9 mouse cellular contexts compared by ENCODE assay signal in genomic region chr4:134796581-134797361, GRCm38 (mm10). TPM values are rescaled to one million over a fixed set of nuclear protein-coding genes. Genes with fewer than 3 reads are reported as not detected.
DNase-seq lines count a peak whose midpoint lies in the region; ATAC-seq and TF ChIP-seq lines count a peak whose summit lies in the region.
"Had no signal": no experiment of that assay in that cellular context is flagged by ENCODE, and none has a peak within 500 bp of the region (broad histone marks: within the 10 kb centered on the region; RNA-seq: fewer than 3 reads in every experiment).

No protein-coding gene starts in this region.

- peaks cover 21% of the 10 kb centered on the region for H3K4me1 ChIP-seq in heart, embryonic 12.5 days (replicated peaks)
- peaks cover 29% of the 10 kb centered on the region; the same call in 1 of the 2 replicates for H3K4me1 ChIP-seq in limb, embryonic 15.5 days
- no peaks in the 10 kb centered on the region for H3K4me1 ChIP-seq in hindbrain, postnatal 0 days (ENCODE audit: insufficient read depth, low read length)

- H3K4me3 ChIP-seq in heart, embryonic 12.5 days: no peak overlapping the region
- H3K4me3 ChIP-seq in limb, embryonic 15.5 days: no peak overlapping the region
- no peak overlapping the region for H3K4me3 ChIP-seq in hindbrain, postnatal 0 days (ENCODE audit: low read length)

- H3K27me3 ChIP-seq in heart, embryonic 12.5 days (replicated peaks): 0 out of 2 replicates have a peak, but pooled peaks cover 2% of the 10 kb centered on the region
- H3K27me3 ChIP-seq in limb, embryonic 15.5 days: no peaks in the 10 kb centered on the region
- H3K27me3 ChIP-seq in hindbrain, postnatal 0 days (ENCODE audit: insufficient read depth, low read length): no peaks in the 10 kb centered on the region
- H3K27me3 ChIP-seq: Patski had no signal

- TF ChIP-seq CTCF in hindbrain, postnatal 0 days (IDR thresholded peaks at IDR 0.05; ENCODE audit: low read depth): no peak

- intact Hi-C loops in heart, postnatal 25 days (cut with DNase I): no loop called here

- DNase-seq in heart, postnatal 25 days (ENCODE audit: low spot score): no peak
- peak; percentile 60 for DNase-seq in 416B (ENCODE audit: low read depth)
- DNase-seq in cerebellum, adult 11 months: peak; percentile 57
- no peak for DNase-seq in testis, postnatal 14 days (ENCODE audit: low spot score)
- no peak for DNase-seq in hindbrain, postnatal 0 days (ENCODE audit: low spot score)
- no peak for DNase-seq in right cerebral cortex, postnatal 4 days

- WGBS in heart, embryonic 12.5 days: 22% methylated on average over 7 of the region's 7 CpGs
- WGBS in limb, embryonic 15.5 days: 26% methylated on average over 7 of the region's 7 CpGs
- WGBS in hindbrain, postnatal 0 days: 32% methylated on average over 7 of the region's 7 CpGs

- H3K9me3 ChIP-seq in heart, embryonic 12.5 days (replicated peaks): no peaks in the 10 kb centered on the region
- no peaks in the 10 kb centered on the region for H3K9me3 ChIP-seq in limb, embryonic 15.5 days
- H3K9me3 ChIP-seq in hindbrain, postnatal 0 days (ENCODE audit: low read length): no peaks in the 10 kb centered on the region

- H3K4me2 ChIP-seq in heart, embryonic 12.5 days: no peak overlapping the region
- no peak overlapping the region for H3K4me2 ChIP-seq in limb, embryonic 15.5 days
- H3K4me2 ChIP-seq in hindbrain, postnatal 0 days (ENCODE audit: low read depth, low read length): no peak overlapping the region

- peak overlapping the region; percentile 58 for H3K9ac ChIP-seq in heart, embryonic 12.5 days
- no peak overlapping the region for H3K9ac ChIP-seq in limb, embryonic 15.5 days
- H3K9ac ChIP-seq in hindbrain, postnatal 0 days (replicated peaks; ENCODE audit: low read length): no peak overlapping the region

- ATAC-seq in heart, embryonic 12.5 days (ENCODE audit: insufficient number of reproducible peaks, low FRiP score): no peak
- no peak for ATAC-seq in limb, embryonic 15.5 days (ENCODE audit: insufficient number of reproducible peaks, low FRiP score, low TSS enrichment, low read depth)
- ATAC-seq in hindbrain, postnatal 0 days: no peak
- ATAC-seq: Patski had no signal

- H3K27ac ChIP-seq in heart, embryonic 12.5 days (ENCODE audit: poor library complexity, severe bottlenecking): no peak overlapping the region
- peak overlapping the region; percentile 65 for H3K27ac ChIP-seq in limb, embryonic 15.5 days
- H3K27ac ChIP-seq in hindbrain, postnatal 0 days: no peak overlapping the region

- H3K36me3 ChIP-seq in heart, embryonic 12.5 days: peaks cover 9% of the 10 kb centered on the region
- peaks cover 12% of the 10 kb centered on the region; the same call in 1 of the 2 replicates for H3K36me3 ChIP-seq in limb, embryonic 15.5 days
- peaks cover 14% of the 10 kb centered on the region; the same call in 1 of the 2 replicates for H3K36me3 ChIP-seq in hindbrain, postnatal 0 days (ENCODE audit: insufficient read depth, low read length)

RNA-seq across cellular contexts. Expression of gene Ldlrap1, which starts 28.9 kb away (rescaled TPM):
- 16.5 and 17.8 TPM in 2 replicates for polyA plus RNA-seq in heart, embryonic 12.5 days (2016; fragmentation: Nextera tagmentation; extraction: Ambion mirVana)
- 10 to 100 TPM; 14.1 to 15.5 TPM for total RNA-seq in heart, postnatal 25 days (2021)
- polyA plus RNA-seq in limb, embryonic 15.5 days (2015; fragmentation: Nextera tagmentation; extraction: Ambion mirVana): 31.8 and 33.9 TPM in 2 replicates
- total RNA-seq in hindbrain, postnatal 0 days (2014; rRNA removed): 2.6 and 3.1 TPM in 2 replicates
- 2.7 and 2.9 TPM in 2 replicates for polyA plus RNA-seq in hindbrain, postnatal 0 days (2015; fragmentation: Nextera tagmentation; extraction: Ambion mirVana)

RNA-seq across cellular contexts. Expression of gene Maco1, which starts 56.4 kb away (rescaled TPM):
- 30.6 and 31.4 TPM in 2 replicates for polyA plus RNA-seq in heart, embryonic 12.5 days (2016; fragmentation: Nextera tagmentation; extraction: Ambion mirVana)
- 10 to 100 TPM; 18.6 to 22.1 TPM for total RNA-seq in heart, postnatal 25 days (2021)
- polyA plus RNA-seq in limb, embryonic 15.5 days (2015; fragmentation: Nextera tagmentation; extraction: Ambion mirVana): 39.1 and 44.7 TPM in 2 replicates
- 43.6 and 45.5 TPM in 2 replicates for total RNA-seq in hindbrain, postnatal 0 days (2014; rRNA removed)
- polyA plus RNA-seq in hindbrain, postnatal 0 days (2015; fragmentation: Nextera tagmentation; extraction: Ambion mirVana): 68.9 and 70.3 TPM in 2 replicates

Comparison
In these comparisons a context has a peak if more than half of its experiments do, and no peak if none do; other contexts are left out.
1. DNase-seq: peak in 416B (single experiment) and cerebellum, adult 11 months (single experiment); none in heart, postnatal 25 days (single experiment), testis, postnatal 14 days (single experiment), hindbrain, postnatal 0 days (single experiment) and right cerebral cortex, postnatal 4 days (single experiment).